ENCODE assay signal across 34 mouse cellular contexts in the genomic region with DNA sequence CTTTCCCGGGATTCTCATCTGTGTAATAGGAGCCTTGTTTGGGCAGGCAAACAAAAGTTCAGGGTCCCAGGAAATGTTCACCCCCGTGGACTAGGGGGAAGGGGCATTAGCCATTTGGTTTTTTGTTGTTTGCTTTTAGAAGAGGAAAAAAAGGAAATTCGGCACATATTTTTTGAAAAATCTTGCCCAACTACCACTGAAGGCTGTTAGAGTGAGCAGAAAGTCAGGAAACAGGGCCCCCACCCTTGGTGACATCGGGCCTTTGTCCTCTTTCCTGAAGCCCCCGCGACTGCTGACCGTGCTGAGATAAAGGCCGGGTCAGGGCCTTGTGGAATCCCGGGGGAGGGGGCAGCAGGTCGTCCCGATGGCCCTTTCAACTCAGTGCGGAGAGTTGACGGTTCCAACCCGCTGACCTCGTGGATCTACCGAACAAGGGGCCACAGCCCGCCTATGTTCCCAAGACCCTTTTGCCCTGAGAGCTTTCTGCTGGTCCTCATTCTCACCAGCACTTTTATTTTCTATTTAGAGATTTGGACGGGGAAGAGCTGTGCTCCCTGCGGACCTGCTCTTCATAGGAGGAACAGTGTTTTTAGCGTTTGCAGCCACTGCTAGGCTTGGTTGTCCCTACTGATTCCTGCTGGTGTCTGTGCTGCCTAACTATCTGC. TPM values are rescaled to one million over a fixed set of nuclear protein-coding genes. Genes with fewer than 3 reads are reported as not detected.
A peak's percentile ranks its signal among the peaks of the same experiment; 100 is the strongest.
DNase-seq lines count a peak whose midpoint lies in the region; ATAC-seq lines count a peak whose summit lies in the region.
"Had no signal": no experiment of that assay in that cellular context is flagged by ENCODE, and none has a peak within 500 bp of the region (broad histone marks: within the 10 kb centered on the region; RNA-seq: fewer than 3 reads in every experiment).

No protein-coding gene starts in this region.

- H3K9ac ChIP-seq in neural tube, embryonic 13.5 days, result no peak overlapping the region
- H3K9ac ChIP-seq in neural tube, embryonic 15.5 days (replicated peaks), result no peak overlapping the region
- no peak overlapping the region for H3K9ac ChIP-seq in embryonic facial prominence, embryonic 12.5 days
- H3K9ac ChIP-seq: forebrain, embryonic 12.5 days; hindbrain, embryonic 13.5 days; neural tube, embryonic 12.5 days had no signal

- peaks cover 95% of the 10 kb centered on the region for H3K27me3 ChIP-seq in heart, embryonic 10.5 days (ENCODE audit: insufficient read depth, poor library complexity, severe bottlenecking)
- H3K27me3 ChIP-seq in neural tube, embryonic 13.5 days, result peaks cover 99% of the 10 kb centered on the region
- H3K27me3 ChIP-seq in neural tube, embryonic 15.5 days (replicated peaks), result peaks cover 92% of the 10 kb centered on the region
- H3K27me3 ChIP-seq in embryonic facial prominence, embryonic 12.5 days, result peaks cover 86% of the 10 kb centered on the region

- DNase-seq in heart, embryonic 10.5 days (ENCODE audit: low spot score), result no peak
- no peak for DNase-seq in heart, postnatal 14 days
- no peak for DNase-seq in kidney, postnatal 14 days
- DNase-seq in adrenal gland, adult 18-20 months (ENCODE audit: low spot score in 2 of 2), result no peak
- DNase-seq: cerebellum, adult 11-12 months; cerebellum, postnatal 10 days; gastrocnemius, adult 2 months; kidney, adult 2 months; left cerebral cortex, postnatal 4 days; right cerebral cortex, postnatal 25 days; spleen, adult 18-20 months had no signal

- WGBS in heart, embryonic 10.5 days, result under 1% methylated on average over 20 of the region's 20 CpGs
- WGBS in neural tube, embryonic 13.5 days, result under 1% methylated on average over 20 of the region's 20 CpGs
- WGBS in neural tube, embryonic 15.5 days, result 0% methylated on average over 20 of the region's 20 CpGs
- WGBS in embryonic facial prominence, embryonic 12.5 days, result 2% methylated on average over 20 of the region's 20 CpGs

- intact Hi-C loops in heart, postnatal 14 days (cut with DNase I), result loop anchor here (5.0 kb wide), 2 partner anchors 315 to 350 kb away; no protein-coding TSS in a partner anchor

- H3K27ac ChIP-seq in heart, embryonic 10.5 days, result no peak overlapping the region
- no peak overlapping the region for H3K27ac ChIP-seq in neural tube, embryonic 13.5 days (replicated peaks)
- H3K27ac ChIP-seq in neural tube, embryonic 15.5 days (replicated peaks), result no peak overlapping the region
- H3K27ac ChIP-seq in embryonic facial prominence, embryonic 12.5 days, result no peak overlapping the region
- H3K27ac ChIP-seq: forebrain, embryonic 12.5 days; gastrocnemius, adult 2 months; hindbrain, embryonic 13.5 days; kidney, postnatal 0 days; macrophage; neural tube, embryonic 12.5 days had no signal

- peaks cover 16% of the 10 kb centered on the region for H3K4me1 ChIP-seq in heart, embryonic 10.5 days
- no peaks in the 10 kb centered on the region; the same call in 1 of the 2 replicates for H3K4me1 ChIP-seq in neural tube, embryonic 13.5 days (replicated peaks)
- peaks cover 4% of the 10 kb centered on the region for H3K4me1 ChIP-seq in neural tube, embryonic 15.5 days
- H3K4me1 ChIP-seq in embryonic facial prominence, embryonic 12.5 days, result 0 out of 2 replicates have a peak, but pooled peaks cover 3% of the 10 kb centered on the region
- H3K4me1 ChIP-seq: neural tube, embryonic 12.5 days had no signal

- no peaks in the 10 kb centered on the region for H3K9me3 ChIP-seq in heart, embryonic 10.5 days
- H3K9me3 ChIP-seq in neural tube, embryonic 13.5 days, result no peaks in the 10 kb centered on the region
- no peaks in the 10 kb centered on the region for H3K9me3 ChIP-seq in neural tube, embryonic 15.5 days (replicated peaks)
- no peaks in the 10 kb centered on the region for H3K9me3 ChIP-seq in embryonic facial prominence, embryonic 12.5 days
- H3K9me3 ChIP-seq: forebrain, embryonic 12.5 days; hindbrain, embryonic 13.5 days; neural tube, embryonic 12.5 days had no signal

- H3K4me2 ChIP-seq in neural tube, embryonic 13.5 days, result no peak overlapping the region
- no peak overlapping the region for H3K4me2 ChIP-seq in neural tube, embryonic 15.5 days
- 0 out of 2 replicates have a peak overlapping the region, but pooled peaks have one; percentile 2 for H3K4me2 ChIP-seq in embryonic facial prominence, embryonic 12.5 days (replicated peaks)
- H3K4me2 ChIP-seq: forebrain, embryonic 12.5 days; heart, embryonic 11.5 days; hindbrain, embryonic 13.5 days; neural tube, embryonic 12.5 days had no signal

- H3K36me3 ChIP-seq in heart, embryonic 10.5 days, result no peaks in the 10 kb centered on the region
- no peaks in the 10 kb centered on the region for H3K36me3 ChIP-seq in neural tube, embryonic 13.5 days
- no peaks in the 10 kb centered on the region for H3K36me3 ChIP-seq in neural tube, embryonic 15.5 days
- no peaks in the 10 kb centered on the region for H3K36me3 ChIP-seq in embryonic facial prominence, embryonic 12.5 days
- H3K36me3 ChIP-seq: forebrain, embryonic 12.5 days; hindbrain, embryonic 13.5 days; neural tube, embryonic 12.5 days had no signal

- 0 out of 2 replicates have a peak, but pooled peaks have one; percentile 19 for ATAC-seq in neural tube, embryonic 13.5 days (ENCODE audit: low read depth)
- ATAC-seq in neural tube, embryonic 15.5 days (ENCODE audit: low FRiP score), result no peak
- ATAC-seq in embryonic facial prominence, embryonic 12.5 days (ENCODE audit: insufficient number of reproducible peaks, insufficient read depth, low FRiP score, low TSS enrichment), result no peak
- ATAC-seq: CD4-positive, CD25-positive, alpha-beta regulatory T cell, adult 4 months had no signal

- H3K4me3 ChIP-seq in heart, embryonic 10.5 days, result 0 out of 2 replicates have a peak overlapping the region, but pooled peaks have one; percentile 25
- H3K4me3 ChIP-seq in neural tube, embryonic 13.5 days, result no peak overlapping the region
- H3K4me3 ChIP-seq in neural tube, embryonic 15.5 days (replicated peaks), result no peak overlapping the region
- no peak overlapping the region for H3K4me3 ChIP-seq in embryonic facial prominence, embryonic 12.5 days
- H3K4me3 ChIP-seq: forebrain, embryonic 12.5 days; gastrocnemius, adult 2 months; hindbrain, embryonic 13.5 days; neural tube, embryonic 12.5 days had no signal

RNA-seq across cellular contexts. Expression of gene Foxl2, which starts 7.5 kb away (rescaled TPM):
- 0.10 TPM in 1 of 2 replicates, not detected in the other for polyA plus RNA-seq in heart, embryonic 10.5 days (2016; fragmentation: Nextera tagmentation; extraction: Ambion mirVana)
- not detected for total RNA-seq in heart, postnatal 14 days (2021)
- polyA plus RNA-seq in neural tube, embryonic 13.5 days (2015; fragmentation: Nextera tagmentation; extraction: Ambion mirVana), result 0.63 and 0.68 TPM in 2 replicates
- polyA plus RNA-seq in neural tube, embryonic 15.5 days (2015; fragmentation: Nextera tagmentation; extraction: Ambion mirVana), result 0.49 and 0.55 TPM in 2 replicates
- polyA plus RNA-seq in embryonic facial prominence, embryonic 12.5 days (2016; fragmentation: Nextera tagmentation; extraction: Ambion mirVana), result 11.0 and 14.3 TPM in 2 replicates
- total RNA-seq in adrenal gland, adult 18-20 months (2021), result under 1 TPM in 1 of 2 experiments, not detected in 1; 0.73 TPM
- total RNA-seq: gastrocnemius, adult 2 months; liver, adult 2 months had no signal
- polyA plus RNA-seq: CD4-positive, CD25-positive, alpha-beta regulatory T cell, adult 4 months; heart, embryonic 11.5 days; heart, postnatal 0 days; intestine, embryonic 14.5 days; kidney, adult 2 months; kidney, postnatal 0 days; liver, adult 2 months; liver, embryonic 16.5 days; lung, embryonic 16.5 days; macrophage; thymus, postnatal 0 days had no signal

RNA-seq across cellular contexts. Expression of gene Faim, which starts 23.6 kb away (rescaled TPM):
- 39.0 and 47.5 TPM in 2 replicates for polyA plus RNA-seq in heart, embryonic 10.5 days (2016; fragmentation: Nextera tagmentation; extraction: Ambion mirVana)
- 1 to 10 TPM; 5.3 to 5.6 TPM for total RNA-seq in heart, postnatal 14 days (2021)
- polyA plus RNA-seq in neural tube, embryonic 13.5 days (2015; fragmentation: Nextera tagmentation; extraction: Ambion mirVana), result 106 and 127 TPM in 2 replicates
- polyA plus RNA-seq in neural tube, embryonic 15.5 days (2015; fragmentation: Nextera tagmentation; extraction: Ambion mirVana), result 106 and 117 TPM in 2 replicates
- polyA plus RNA-seq in embryonic facial prominence, embryonic 12.5 days (2016; fragmentation: Nextera tagmentation; extraction: Ambion mirVana), result 55.2 and 56.3 TPM in 2 replicates
- 10 to 100 TPM; 16.6 to 20.9 TPM for total RNA-seq in adrenal gland, adult 18-20 months (2021)

RNA-seq across cellular contexts. Expression of gene 7420426K07Rik, which starts 59.7 kb away (rescaled TPM):
- polyA plus RNA-seq in heart, embryonic 10.5 days (2016; fragmentation: Nextera tagmentation; extraction: Ambion mirVana), result not detected in 2 replicates
- total RNA-seq in heart, postnatal 14 days (2021), result not detected
- polyA plus RNA-seq in neural tube, embryonic 13.5 days (2015; fragmentation: Nextera tagmentation; extraction: Ambion mirVana), result not detected in 2 replicates
- polyA plus RNA-seq in neural tube, embryonic 15.5 days (2015; fragmentation: Nextera tagmentation; extraction: Ambion mirVana), result not detected in 2 replicates
- polyA plus RNA-seq in embryonic facial prominence, embryonic 12.5 days (2016; fragmentation: Nextera tagmentation; extraction: Ambion mirVana), result not detected in 2 replicates
- total RNA-seq in adrenal gland, adult 18-20 months (2021), result not detected
- total RNA-seq: gastrocnemius, adult 2 months; layer of hippocampus, adult 18-20 months; layer of hippocampus, postnatal 14 days; left cerebral cortex, adult 8-10 months; left cerebral cortex, postnatal 4 days; liver, adult 2 months had no signal
- polyA plus RNA-seq: CD4-positive, CD25-positive, alpha-beta regulatory T cell, adult 4 months; cortical plate, adult 2 months; forebrain, embryonic 12.5 days; frontal cortex, adult 2 months; gonadal fat pad, adult 2 months; heart, embryonic 11.5 days; heart, postnatal 0 days; hindbrain, embryonic 13.5 days; intestine, embryonic 14.5 days; kidney, adult 2 months; kidney, postnatal 0 days; liver, adult 2 months; liver, embryonic 16.5 days; lung, embryonic 16.5 days; macrophage; midbrain, embryonic 14.5 days; neural tube, embryonic 12.5 days; thymus, postnatal 0 days had no signal
